Mouse (Mus musculus): ENCODE data around the gene Calcrl.

Gene Calcrl

DNA sequence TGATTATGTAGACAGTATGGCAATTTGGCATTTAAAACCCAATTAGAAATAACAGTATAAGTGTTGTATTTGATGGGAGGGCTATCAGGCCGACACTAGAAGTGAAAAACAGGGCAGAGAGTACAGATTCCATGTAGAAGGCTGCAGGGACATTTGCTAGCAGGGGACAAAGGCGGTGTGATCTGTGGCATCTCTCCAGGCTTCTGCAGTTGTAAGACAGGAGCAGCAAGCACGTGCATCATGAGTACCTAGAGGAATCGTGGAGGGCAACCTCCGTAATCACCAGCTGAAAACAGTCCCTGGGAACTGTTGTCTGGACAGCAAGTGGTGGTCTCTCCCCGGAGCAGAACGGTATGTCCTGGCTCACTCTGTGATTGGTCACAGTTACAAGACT is 37.2 kb downstream of the Calcrl start:
- no peak for DNase-seq

DNA sequence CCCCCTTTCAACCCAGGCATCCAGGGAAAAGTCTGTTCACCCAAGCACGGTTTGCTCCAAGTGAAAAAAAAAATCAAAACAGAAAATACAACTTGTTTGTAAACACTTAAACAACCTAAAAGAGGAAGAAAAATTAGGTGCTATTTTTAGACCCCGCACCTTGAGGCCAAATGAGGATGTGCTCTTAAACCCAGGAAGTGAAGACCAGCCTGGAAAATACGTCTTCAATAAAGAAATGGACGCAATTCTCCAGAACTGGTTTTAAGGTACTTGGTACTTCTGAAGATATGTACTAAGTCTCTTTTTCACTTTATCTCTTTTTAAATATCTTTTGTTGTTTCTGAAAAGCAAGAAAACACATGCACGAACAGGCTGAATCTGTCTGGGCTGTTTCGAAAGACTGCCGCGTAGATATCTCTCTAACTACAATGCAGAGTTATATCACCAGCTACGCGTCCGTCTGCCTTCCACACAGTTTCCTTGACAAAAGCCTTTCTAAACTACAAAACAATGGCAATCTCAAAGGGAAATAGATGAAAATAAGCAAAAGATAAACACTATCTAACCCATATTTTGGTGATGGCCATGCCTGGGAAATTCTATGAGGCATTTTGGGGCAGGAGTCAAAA is 37.7 kb downstream of the Calcrl start:
- no peak for DNase-seq

DNA sequence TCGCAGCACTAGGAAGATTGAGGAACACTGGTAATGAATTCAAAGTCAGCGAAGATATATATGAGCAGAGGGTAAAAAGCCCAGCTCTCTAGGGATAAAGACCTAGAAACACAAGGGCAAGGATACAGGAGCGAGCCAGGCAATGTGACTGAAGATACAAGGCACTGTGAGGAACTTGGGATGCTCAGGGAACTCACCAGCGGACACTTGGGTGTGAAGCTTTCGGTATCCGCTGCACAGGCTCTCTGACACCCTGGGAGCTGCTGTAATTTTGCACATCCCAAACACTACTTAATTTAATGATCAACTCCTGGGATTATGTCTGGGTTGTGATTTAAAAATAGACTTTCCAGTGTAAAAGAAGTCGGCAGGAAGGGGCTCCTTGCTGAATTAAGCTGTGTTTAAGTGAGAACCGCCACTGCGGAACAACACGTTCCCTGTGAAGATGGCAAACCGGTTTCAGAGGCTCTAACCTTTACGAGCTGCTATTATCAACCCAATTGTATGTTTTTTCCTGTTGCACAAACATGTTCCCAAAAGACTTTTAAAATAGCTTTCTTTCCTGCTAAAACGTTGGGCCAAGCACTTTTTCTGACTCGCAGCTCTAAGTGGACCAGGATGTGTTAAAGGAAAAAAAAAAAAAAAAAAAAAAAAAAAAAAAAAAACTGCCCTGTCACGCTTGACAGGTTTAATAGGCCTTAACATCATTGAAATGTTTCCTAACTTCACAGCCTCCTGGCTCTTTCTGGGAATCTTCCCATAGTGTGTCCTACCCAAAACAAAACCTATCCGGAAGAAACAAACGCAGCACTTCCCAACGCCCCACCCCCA is 38.4 kb downstream of the Calcrl start:
- no peak for DNase-seq

GRCm38 (mm10) chr2:84384911-84385693 is 40.1 kb downstream of the Calcrl start:
- DNase-seq, result no peak

DNA sequence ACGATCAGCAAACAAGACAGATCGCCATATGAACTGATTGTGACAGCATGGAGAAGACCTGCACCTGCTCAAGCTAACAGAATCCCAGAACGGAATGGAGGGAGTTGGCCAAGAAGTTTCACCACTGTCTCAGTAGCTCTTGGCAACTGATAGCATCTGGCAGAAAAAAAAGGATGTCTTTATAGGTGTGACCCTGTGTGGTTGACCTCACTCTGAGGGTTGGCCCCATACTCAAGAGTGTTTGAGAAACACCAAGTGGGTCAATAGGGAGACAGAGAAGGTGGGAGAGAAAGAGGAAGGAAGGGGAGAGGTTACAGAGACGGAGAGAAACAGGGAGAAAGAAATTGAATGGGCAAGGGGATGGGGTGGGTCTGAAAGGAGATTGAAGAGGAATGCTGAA is 41.4 kb downstream of the Calcrl start:
- DNase-seq, result peak in 1 of 2 experiments; percentile 24

DNA sequence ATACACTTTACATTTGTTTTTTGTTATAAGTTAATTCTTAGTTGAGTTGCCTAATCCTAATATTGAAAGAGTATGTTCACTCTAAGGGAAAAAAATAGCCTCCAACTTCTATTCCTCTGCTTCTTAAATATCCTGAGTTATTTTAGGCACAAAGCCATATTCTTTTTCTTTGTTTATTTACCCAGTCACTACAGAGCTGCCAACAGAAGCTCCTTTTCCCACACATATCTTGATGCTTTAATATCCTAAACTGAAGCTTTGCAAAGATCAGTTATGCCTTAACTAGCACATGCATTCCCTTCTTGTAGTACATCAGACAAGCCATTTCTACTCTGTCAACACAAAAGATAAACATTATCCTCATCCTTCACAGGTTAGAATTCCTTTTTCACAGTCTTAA is 42.7 kb downstream of the Calcrl start:
- DNase-seq, result no peak

DNA sequence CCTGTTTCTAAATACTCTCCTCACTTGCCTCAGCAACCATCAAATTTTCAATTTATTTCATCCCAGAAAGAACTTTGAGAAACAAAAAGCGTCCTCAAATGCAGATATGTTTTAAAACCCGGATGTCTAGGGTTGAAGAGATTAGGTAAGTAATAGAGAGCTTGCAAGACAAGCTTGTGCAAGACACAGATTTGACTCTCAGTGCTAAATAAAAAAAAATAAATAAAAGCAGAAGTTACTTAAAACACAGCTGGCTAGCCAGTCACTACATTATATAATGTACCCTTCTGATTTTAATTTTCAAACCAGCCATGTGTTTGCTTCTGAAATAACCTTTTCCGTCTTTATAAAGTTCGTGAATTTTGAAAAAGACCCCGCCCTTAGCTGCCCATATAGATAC is 43.2 kb downstream of the Calcrl start:
- DNase-seq, result no peak

DNA sequence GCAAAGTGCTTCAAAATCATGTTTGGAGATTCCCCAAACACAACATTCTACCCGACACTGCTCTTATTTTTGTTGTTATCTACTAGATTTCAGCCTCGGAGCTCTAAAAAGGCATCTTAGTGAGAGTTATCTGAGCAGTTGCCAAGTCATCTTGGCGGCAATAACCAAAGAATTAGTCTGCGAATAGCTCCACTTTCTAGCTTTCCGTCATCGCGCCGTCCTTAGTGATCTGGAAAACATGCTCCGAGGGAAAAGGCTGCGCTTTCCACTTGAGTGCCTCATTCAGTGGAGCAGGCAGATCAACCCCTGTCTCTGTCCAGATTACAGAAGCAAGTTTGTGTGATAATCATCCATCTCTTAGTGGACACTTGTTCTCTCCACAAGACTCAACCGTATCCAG is 44.4 kb downstream of the Calcrl start:
- no peak for DNase-seq

GRCm38 (mm10) chr2:84378678-84379077 is 46.5 kb downstream of the Calcrl start:
- no peak for DNase-seq

GRCm38 (mm10) chr2:84369256-84369655 is 56.0 kb downstream of the Calcrl start:
- DNase-seq, result no peak

DNA sequence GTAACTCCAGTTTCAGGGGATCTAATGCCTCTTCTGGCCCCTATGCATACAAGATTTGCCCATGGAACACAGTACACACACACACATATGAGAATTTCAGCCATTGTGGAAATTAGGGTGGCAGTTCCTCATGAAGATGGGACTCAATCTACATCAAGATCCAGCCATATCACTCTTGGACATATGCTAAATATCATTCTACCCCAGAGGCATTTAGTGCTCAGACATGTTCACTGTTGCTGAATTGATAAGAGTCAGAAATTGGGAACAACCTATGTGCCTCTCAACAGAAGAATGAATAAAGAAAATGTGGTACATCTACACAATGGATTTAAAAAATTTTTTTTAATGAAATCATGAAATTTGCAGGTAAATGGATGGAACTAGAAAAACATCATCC is 58.5 kb downstream of the Calcrl start:
- DNase-seq, result no peak

DNA sequence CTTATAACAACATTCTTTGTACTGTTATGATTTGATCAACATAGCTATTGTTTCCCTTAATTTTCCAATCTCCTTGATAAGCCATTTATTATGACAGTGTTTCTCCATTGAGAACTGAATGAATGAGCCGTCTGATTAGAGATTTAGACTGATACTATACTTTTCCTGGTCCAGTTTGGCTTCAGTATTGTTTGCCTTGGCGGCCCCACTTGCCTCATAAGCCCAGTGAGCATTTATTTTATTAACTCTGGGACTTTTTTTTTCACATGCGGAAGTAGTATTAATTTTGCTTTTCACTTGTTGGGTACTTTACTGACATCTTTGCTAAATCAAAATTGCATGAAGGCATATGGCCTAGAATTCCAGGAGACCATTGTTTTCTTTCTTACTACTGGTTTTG is 59.9 kb downstream of the Calcrl start:
- DNase-seq, result no peak

GRCm38 (mm10) chr2:84362779-84363719 is 62.2 kb downstream of the Calcrl start:
- DNase-seq, result no peak

- DNase-seq, result no peak
Measured at GRCm38 (mm10) chr2:84358690-84359343, 66.4 kb downstream of the Calcrl start.

DNA sequence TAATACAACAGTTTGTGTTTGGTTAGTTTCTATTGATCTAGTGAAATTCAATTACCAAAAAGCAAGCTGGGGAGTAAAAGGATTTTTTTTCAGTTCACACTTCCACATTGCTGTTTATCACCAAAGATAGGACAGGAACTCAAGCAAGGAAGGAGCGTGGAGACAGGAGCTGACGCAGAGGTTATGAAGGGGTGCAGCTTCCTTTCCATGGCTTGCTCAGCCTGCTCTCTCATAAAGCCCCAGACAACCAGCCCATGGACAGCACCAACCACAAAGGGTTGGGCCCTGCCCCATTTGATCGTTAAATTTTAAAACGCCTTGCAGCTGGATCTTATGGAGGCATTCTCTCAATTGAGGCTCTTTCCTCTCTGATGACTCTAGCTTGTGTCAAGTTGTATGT is 69.9 kb downstream of the Calcrl start:
- no peak for DNase-seq

- no peak for DNase-seq
Measured at GRCm38 (mm10) chr2:84347376-84347775, 77.8 kb downstream of the Calcrl start.

- DNase-seq, result no peak
Measured at GRCm38 (mm10) chr2:84343756-84344155, 81.5 kb downstream of the Calcrl start.

GRCm38 (mm10) chr2:84337774-84338450 is 87.3 kb downstream of the Calcrl start:
- no peak for DNase-seq

- DNase-seq, result no peak
Measured at GRCm38 (mm10) chr2:84336331-84336730, 88.9 kb downstream of the Calcrl start.

DNA sequence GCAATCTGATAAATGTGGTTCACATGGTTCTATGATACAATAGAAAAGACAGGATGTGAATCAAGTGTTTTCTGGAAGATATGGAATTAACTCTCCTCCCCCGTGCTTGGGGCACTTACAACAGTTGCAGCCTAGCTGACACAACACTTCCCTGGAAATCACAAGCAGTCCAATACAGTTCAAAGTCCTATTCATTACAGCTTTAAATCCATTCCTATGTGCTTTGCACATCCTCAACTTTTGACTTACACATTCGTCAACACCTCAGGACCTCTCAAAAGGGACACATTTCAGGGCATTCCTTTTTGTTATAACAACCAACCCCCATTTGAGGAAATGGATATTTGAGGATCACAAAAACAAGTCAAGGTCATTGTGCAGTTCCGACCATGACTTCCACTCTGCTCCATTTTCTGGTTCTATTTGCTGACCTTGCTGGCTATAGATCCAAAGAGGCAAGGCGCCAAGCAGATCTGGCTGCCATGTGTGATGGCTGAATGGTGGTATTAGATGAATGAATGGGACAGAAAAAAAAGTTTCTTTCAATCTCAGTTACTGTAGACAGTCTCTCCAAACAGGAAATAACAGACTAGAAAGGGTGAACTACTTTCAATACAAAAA is 108.9 kb downstream of the Calcrl start:
- no peak for DNase-seq

DNA sequence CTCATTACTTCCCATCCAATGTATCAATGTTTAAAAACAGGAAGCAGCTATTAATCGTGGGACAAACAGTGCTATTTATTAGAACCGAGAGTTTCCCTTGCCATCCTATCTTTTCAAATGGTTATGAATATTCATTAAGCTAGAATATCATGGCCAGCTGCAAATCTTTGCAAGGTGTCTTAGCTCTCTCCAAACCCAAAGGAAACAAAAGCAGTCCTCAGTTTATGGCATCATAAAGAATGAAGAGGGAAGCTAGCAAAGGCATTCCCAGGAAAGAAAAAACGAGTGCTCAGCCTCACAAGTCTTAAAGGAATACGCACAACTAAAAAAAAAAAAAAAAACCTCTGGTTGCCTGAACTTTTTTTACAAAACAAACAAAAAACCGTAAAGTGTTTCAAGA is 128.7 kb downstream of the Calcrl start:
- DNase-seq, result no peak
